Mouse (Mus musculus) megakaryocyte progenitor cell, adult 5-6 weeks (primary cell): ENCODE measurements at regions not wholly inside any gene's neighbourhood (a gene's known extent, or its start where the extent isn't known, plus 50 kb on each side); places are given as distances from the start of the nearest gene placed in this dataset.
"Not testable (repeated sequence)": the region's sequence is repeated elsewhere in the genome, so short reads cannot be mapped to it uniquely, and the experiment has no call there.

Experiments
- ATAC-seq: replicated peaks from 2 replicates; pipeline ENCODE4 v1.8.0; 2016; ENCODE audit warnings: mild to moderate bottlenecking, moderate TSS enrichment, inconsistent platforms; ENCODE audit not compliant: poor library complexity

- no peak for ATAC-seq
Measured at GRCm38 (mm10) chr5:63331186-63331585, 317.7 kb upstream of the Nwd2 start.

GRCm38 (mm10) chr5:63351108-63351507, 297.8 kb upstream of the Nwd2 start:
- no peak for ATAC-seq

- ATAC-seq = no peak
Measured at GRCm38 (mm10) chr5:63391956-63392355, 256.9 kb upstream of the Nwd2 start.

GRCm38 (mm10) chr5:63397963-63398362, 250.9 kb upstream of the Nwd2 start:
- no peak for ATAC-seq

- ATAC-seq = no peak
Measured at GRCm38 (mm10) chr5:63430167-63430566, 218.7 kb upstream of the Nwd2 start.

GRCm38 (mm10) chr5:63444407-63444806, 204.5 kb upstream of the Nwd2 start:
- ATAC-seq = no peak

GRCm38 (mm10) chr5:63445171-63445570, 203.7 kb upstream of the Nwd2 start:
- no peak for ATAC-seq

- ATAC-seq = no peak
Measured at GRCm38 (mm10) chr5:63468526-63469268, 180.2 kb upstream of the Nwd2 start.

- no peak for ATAC-seq
Measured at GRCm38 (mm10) chr5:63469701-63470100, 179.2 kb upstream of the Nwd2 start.

- ATAC-seq = 0 out of 2 replicates have a peak, but pooled peaks have one; percentile 29
Measured at GRCm38 (mm10) chr5:63473163-63473562, 175.7 kb upstream of the Nwd2 start.

GRCm38 (mm10) chr5:63476240-63476973, 172.5 kb upstream of the Nwd2 start:
- no peak for ATAC-seq

- no peak for ATAC-seq
Measured at GRCm38 (mm10) chr5:63498952-63499351, 149.9 kb upstream of the Nwd2 start.

- ATAC-seq = no peak
Measured at GRCm38 (mm10) chr5:63503056-63503845, 145.7 kb upstream of the Nwd2 start.

- ATAC-seq = no peak
Measured at GRCm38 (mm10) chr5:63534197-63534596, 114.7 kb upstream of the Nwd2 start.

GRCm38 (mm10) chr5:63540530-63540929, 108.4 kb upstream of the Nwd2 start:
- 0 out of 2 replicates have a peak, but pooled peaks have one; percentile 50 for ATAC-seq

- ATAC-seq = no peak
Measured at GRCm38 (mm10) chr5:63545482-63545881, 103.4 kb upstream of the Nwd2 start.

- ATAC-seq = not testable (repeated sequence)
Measured at GRCm38 (mm10) chr5:63565891-63566290, 83.0 kb upstream of the Nwd2 start.

GRCm38 (mm10) chr5:63575401-63575800, 73.5 kb upstream of the Nwd2 start:
- ATAC-seq = no peak

- no peak for ATAC-seq
Measured at GRCm38 (mm10) chr5:63579409-63579808, 69.5 kb upstream of the Nwd2 start.

GRCm38 (mm10) chr5:63587051-63587450, 61.9 kb upstream of the Nwd2 start:
- ATAC-seq = no peak

GRCm38 (mm10) chr5:63587855-63588254, 61.0 kb upstream of the Nwd2 start:
- no peak for ATAC-seq
